Comparison of ENCODE assay signal across 28 mouse cellular contexts in genomic region chr5:43980397-43980796, GRCm38 (mm10). TPM values are rescaled to one million over a fixed set of nuclear protein-coding genes. Genes with fewer than 3 reads are reported as not detected.
DNase-seq lines count a peak whose midpoint lies in the region; ATAC-seq and TF ChIP-seq lines count a peak whose summit lies in the region.
"Had no signal": no experiment of that assay in that cellular context is flagged by ENCODE, and none has a peak within 500 bp of the region (broad histone marks: within the 10 kb centered on the region; RNA-seq: fewer than 3 reads in every experiment).

No protein-coding gene starts in this region.

- H3K27ac ChIP-seq in gastrocnemius, adult 2 months, result no peak overlapping the region
- 0 out of 2 replicates have a peak overlapping the region, but pooled peaks have one; percentile 71 for H3K27ac ChIP-seq in lung, postnatal 0 days (ENCODE audit: low read length)
- no peak overlapping the region for H3K27ac ChIP-seq in intestine, postnatal 0 days (ENCODE audit: low read depth, low read length)
- no peak overlapping the region; the same call in 1 of the 2 replicates for H3K27ac ChIP-seq in stomach, postnatal 0 days (replicated peaks)
- no peak overlapping the region for H3K27ac ChIP-seq in neural tube, embryonic 15.5 days (replicated peaks)
- H3K27ac ChIP-seq: hindbrain, embryonic 10.5 days; hindbrain, embryonic 13.5 days; hindbrain, postnatal 0 days had no signal

- no peaks in the 10 kb centered on the region for H3K36me3 ChIP-seq in lung, postnatal 0 days (ENCODE audit: insufficient read depth, low read length)
- H3K36me3 ChIP-seq in intestine, postnatal 0 days (ENCODE audit: control insufficient read depth, insufficient read depth), result no peaks in the 10 kb centered on the region
- H3K36me3 ChIP-seq in stomach, postnatal 0 days (ENCODE audit: control insufficient read depth, insufficient read depth, low read length), result no peaks in the 10 kb centered on the region; the same call in 1 of the 2 replicates
- no peaks in the 10 kb centered on the region for H3K36me3 ChIP-seq in neural tube, embryonic 15.5 days
- H3K36me3 ChIP-seq: hindbrain, embryonic 10.5 days; hindbrain, embryonic 13.5 days had no signal

- TF ChIP-seq EP300 in lung, postnatal 0 days (IDR thresholded peaks at IDR 0.05), result no peak
- no peak for TF ChIP-seq EP300 in stomach, postnatal 0 days (optimal IDR thresholded peaks at IDR 0.05)

- 47% methylated on average over 2 of the region's 2 CpGs for WGBS in lung, postnatal 0 days
- 49% methylated on average over 2 of the region's 2 CpGs for WGBS in intestine, postnatal 0 days
- 47% methylated on average over 2 of the region's 2 CpGs for WGBS in stomach, postnatal 0 days
- WGBS in neural tube, embryonic 15.5 days, result 83% methylated on average over 2 of the region's 2 CpGs

- peak overlapping the region; percentile 13; the same call in 1 of the 2 replicates for H3K4me3 ChIP-seq in gastrocnemius, adult 2 months
- no peak overlapping the region for H3K4me3 ChIP-seq in lung, postnatal 0 days (ENCODE audit: low read depth, low read length)
- H3K4me3 ChIP-seq in intestine, postnatal 0 days (ENCODE audit: low read depth, low read length), result peak overlapping the region; percentile 7
- H3K4me3 ChIP-seq in stomach, postnatal 0 days (ENCODE audit: low read depth, low read length), result peak overlapping the region; percentile 37
- no peak overlapping the region for H3K4me3 ChIP-seq in neural tube, embryonic 15.5 days (replicated peaks)
- H3K4me3 ChIP-seq: hindbrain, embryonic 10.5 days; hindbrain, embryonic 13.5 days had no signal

- H3K9me3 ChIP-seq in lung, postnatal 0 days (ENCODE audit: low read length), result no peaks in the 10 kb centered on the region
- H3K9me3 ChIP-seq in intestine, postnatal 0 days (ENCODE audit: control insufficient read depth), result no peaks in the 10 kb centered on the region
- no peaks in the 10 kb centered on the region for H3K9me3 ChIP-seq in stomach, postnatal 0 days (ENCODE audit: control insufficient read depth, low read length)
- H3K9me3 ChIP-seq in neural tube, embryonic 15.5 days (replicated peaks), result no peaks in the 10 kb centered on the region
- H3K9me3 ChIP-seq: hindbrain, embryonic 10.5 days; hindbrain, embryonic 13.5 days had no signal

- no peaks in the 10 kb centered on the region for H3K27me3 ChIP-seq in lung, postnatal 0 days (replicated peaks; ENCODE audit: insufficient read depth, low read length)
- no peaks in the 10 kb centered on the region for H3K27me3 ChIP-seq in intestine, postnatal 0 days (replicated peaks; ENCODE audit: control insufficient read depth, insufficient read depth, low read length)
- H3K27me3 ChIP-seq in stomach, postnatal 0 days (ENCODE audit: control insufficient read depth, insufficient read depth, low read length), result no peaks in the 10 kb centered on the region
- no peaks in the 10 kb centered on the region for H3K27me3 ChIP-seq in neural tube, embryonic 15.5 days (replicated peaks)
- H3K27me3 ChIP-seq: CH12.LX; hindbrain, embryonic 13.5 days had no signal

- no peak for ATAC-seq in lung, postnatal 0 days
- 0 out of 2 replicates have a peak, but pooled peaks have one; percentile 31 for ATAC-seq in intestine, postnatal 0 days
- peak; percentile 17; the same call in 1 of the 2 replicates for ATAC-seq in stomach, postnatal 0 days (ENCODE audit: low FRiP score, low TSS enrichment)
- ATAC-seq in neural tube, embryonic 15.5 days (ENCODE audit: low FRiP score), result no peak
- ATAC-seq: forebrain, embryonic 14.5 days; forebrain, postnatal 0 days; hindbrain, postnatal 0 days; inflammation-experienced regulatory T-cells, adult 6 months had no signal

- H3K9ac ChIP-seq in lung, postnatal 0 days (replicated peaks; ENCODE audit: low read depth), result no peak overlapping the region
- H3K9ac ChIP-seq in intestine, postnatal 0 days (ENCODE audit: low read depth, low read length), result no peak overlapping the region
- H3K9ac ChIP-seq in stomach, postnatal 0 days (ENCODE audit: low read length), result no peak overlapping the region
- H3K9ac ChIP-seq in neural tube, embryonic 15.5 days (replicated peaks), result no peak overlapping the region
- H3K9ac ChIP-seq: forebrain, postnatal 0 days; hindbrain, embryonic 13.5 days had no signal

- no peaks in the 10 kb centered on the region for H3K4me1 ChIP-seq in lung, postnatal 0 days (ENCODE audit: insufficient read depth, low read depth, low read length)
- no peaks in the 10 kb centered on the region; the same call in 1 of the 2 replicates for H3K4me1 ChIP-seq in intestine, postnatal 0 days (replicated peaks; ENCODE audit: control insufficient read depth, insufficient read depth, low read length)
- H3K4me1 ChIP-seq in stomach, postnatal 0 days (replicated peaks; ENCODE audit: control insufficient read depth, insufficient read depth), result no peaks in the 10 kb centered on the region; the same call in 1 of the 2 replicates
- no peaks in the 10 kb centered on the region for H3K4me1 ChIP-seq in neural tube, embryonic 15.5 days
- H3K4me1 ChIP-seq: hindbrain, embryonic 10.5 days; hindbrain, embryonic 13.5 days had no signal

- no peak overlapping the region; the same call in 1 of the 2 replicates for H3K4me2 ChIP-seq in lung, postnatal 0 days (replicated peaks; ENCODE audit: low read depth, low read length)
- H3K4me2 ChIP-seq in intestine, postnatal 0 days (replicated peaks; ENCODE audit: low read depth), result peak overlapping the region; percentile 43
- H3K4me2 ChIP-seq in stomach, postnatal 0 days (replicated peaks; ENCODE audit: low read depth), result peak overlapping the region; percentile 48
- H3K4me2 ChIP-seq in neural tube, embryonic 15.5 days, result no peak overlapping the region
- H3K4me2 ChIP-seq: heart, embryonic 11.5 days; hindbrain, embryonic 13.5 days had no signal

- TF ChIP-seq CTCF in gastrocnemius, adult 2 months (IDR thresholded peaks at IDR 0.05), result no peak
- no peak for TF ChIP-seq CTCF in lung, postnatal 0 days (IDR thresholded peaks at IDR 0.05)
- TF ChIP-seq CTCF in intestine, postnatal 0 days (IDR thresholded peaks at IDR 0.05; ENCODE audit: low read depth), result no peak
- no peak for TF ChIP-seq CTCF in stomach, postnatal 0 days (IDR thresholded peaks at IDR 0.05; ENCODE audit: low read depth)

- intact Hi-C loops in gastrocnemius, adult 2 months (cut with DNase I), result no loop called here
- intact Hi-C loops in left cerebral cortex, postnatal 10 days (cut with DNase I), result no loop called here

- DNase-seq in gastrocnemius, adult 2 months, result no peak
- no peak for DNase-seq in gastrocnemius, postnatal 25 days
- DNase-seq in lung, postnatal 0 days (ENCODE audit: low spot score), result peak; percentile 7
- DNase-seq in lung, postnatal 4 days, result no peak
- DNase-seq in stomach, postnatal 0 days (ENCODE audit: low spot score), result no peak
- DNase-seq in left cerebral cortex, postnatal 10 days (ENCODE audit: extremely low spot score in 1 of 2, low spot score in 2 of 2), result no peak
- DNase-seq: adrenal gland, adult 2 months; adrenal gland, postnatal 14 days; B cell, adult 2 months; cerebellum, adult 11-12 months; cerebellum, adult 8-10 months; cerebellum, postnatal 10 days; cerebellum, postnatal 36 days; embryo, embryonic 11 days; forebrain, postnatal 0 days; gastrocnemius, postnatal 36 days; heart, postnatal 36 days had no signal

RNA-seq across cellular contexts. Expression of gene Fgfbp1, which starts 1.2 kb away (rescaled TPM):
- total RNA-seq in gastrocnemius, adult 2 months (2021), result 1 to 10 TPM; 4.0 to 5.4 TPM
- 1 to 10 TPM; 1.5 to 2.3 TPM for total RNA-seq in gastrocnemius, postnatal 25 days (2021)
- polyA plus RNA-seq in lung, postnatal 0 days (2015; fragmentation: Nextera tagmentation; extraction: Ambion mirVana), result 67.6 and 90.5 TPM in 2 replicates
- polyA plus RNA-seq in intestine, postnatal 0 days (2015; fragmentation: Nextera tagmentation; extraction: Ambion mirVana), result 19.2 and 20.4 TPM in 2 replicates
- polyA plus RNA-seq in stomach, postnatal 0 days (2015; fragmentation: Nextera tagmentation; extraction: Ambion mirVana), result 312 and 346 TPM in 2 replicates
- 6.9 and 16.0 TPM in 2 replicates for polyA plus RNA-seq in neural tube, embryonic 15.5 days (2015; fragmentation: Nextera tagmentation; extraction: Ambion mirVana)
- 1 to 10 TPM; 4.4 to 4.8 TPM for total RNA-seq in left cerebral cortex, postnatal 10 days (2021)
- total RNA-seq: adrenal gland, adult 2 months; adrenal gland, postnatal 14 days; CH12.LX; granulocyte monocyte progenitor cell, adult 5-6 weeks; heart, postnatal 36 days; MEL had no signal
- polyA plus RNA-seq: adrenal gland, adult 2 months; heart, embryonic 11.5 days; inflammation-experienced regulatory T-cells, adult 6 months had no signal

Comparison
In these comparisons a context has a peak if more than half of its experiments do, and no peak if none do; other contexts are left out.
1. H3K4me3 ChIP-seq: peak in gastrocnemius, adult 2 months (single experiment), intestine, postnatal 0 days (single experiment) and stomach, postnatal 0 days (single experiment); none in lung, postnatal 0 days (single experiment) and neural tube, embryonic 15.5 days (single experiment).
2. ATAC-seq: peak in intestine, postnatal 0 days (single experiment) and stomach, postnatal 0 days (single experiment); none in lung, postnatal 0 days (single experiment) and neural tube, embryonic 15.5 days (single experiment).
3. H3K4me2 ChIP-seq: peak in intestine, postnatal 0 days (single experiment) and stomach, postnatal 0 days (single experiment); none in lung, postnatal 0 days (single experiment) and neural tube, embryonic 15.5 days (single experiment).